Mouse (Mus musculus) G1E (cell line): ENCODE data around the gene Pum2. TPM values are rescaled to one million over a fixed set of nuclear protein-coding genes. Genes with fewer than 3 reads are reported as not detected.
"Not testable (repeated sequence)": the region's sequence is repeated elsewhere in the genome, so short reads cannot be mapped to it uniquely, and the experiment has no call there.

ENCODE experiments used
- ATAC-seq: 2 replicates; pipeline ENCODE4 v1.8.0; 2016; ENCODE audit warnings: mild to moderate bottlenecking; ENCODE audit not compliant: insufficient number of reproducible peaks, poor library complexity, low FRiP score, severe bottlenecking; ENCODE audit errors: extremely low read depth
- DNase-seq: peaks from one replicate; pipeline ENCODE4 v3.0.0; 2012; ENCODE audit warnings: low spot score
- H3K27me3 ChIP-seq: 2 replicates; pipeline ENCODE4 v1.6.1; 2012; ENCODE audit warnings: mild to moderate bottlenecking, low read length, inconsistent platforms; ENCODE audit not compliant: insufficient read depth
- H3K36me3 ChIP-seq: replicated peaks from 2 replicates; pipeline ENCODE3; 2012; ENCODE audit warnings: mild to moderate bottlenecking, inconsistent platforms
- H3K4me1 ChIP-seq: 2 replicates; pipeline ENCODE4 v1.6.1; 2012; ENCODE audit warnings: low read depth, low read length, inconsistent platforms, mixed read lengths; ENCODE audit not compliant: insufficient read depth
- H3K4me3 ChIP-seq: 2 replicates; pipeline ENCODE4 v1.5.1; 2012; ENCODE audit warnings: low read depth, mild to moderate bottlenecking, inconsistent platforms, low read length, moderate library complexity, mixed read lengths
- H3K9me3 ChIP-seq: replicated peaks from 2 replicates; pipeline ENCODE4 v1.6.1; 2012; ENCODE audit warnings: inconsistent platforms
- CTCF ChIP-seq: IDR thresholded peaks from 2 replicates; pipeline ENCODE4 v1.5.1; 2012; ENCODE audit warnings: low read depth, low read length, inconsistent platforms, mixed read lengths
- GATA1 ChIP-seq: IDR thresholded peaks from 2 replicates; pipeline ENCODE4 v1.6.1; 2012; ENCODE audit warnings: borderline replicate concordance, low read length, inconsistent platforms, mixed read lengths
- GATA2 ChIP-seq: IDR thresholded peaks from 2 replicates; pipeline ENCODE4 v1.6.1; 2012; ENCODE audit warnings: low read depth, low read length, inconsistent platforms, borderline replicate concordance
- POLR2AphosphoS5 ChIP-seq: IDR thresholded peaks from 2 replicates; pipeline ENCODE4 v1.6.1; 2012; ENCODE audit warnings: low read depth, low read length, inconsistent platforms; ENCODE audit not compliant: insufficient replicate concordance
- TAL1 ChIP-seq: conservative IDR thresholded peaks from 2 replicates; pipeline ENCODE4 v1.6.1; 2012; ENCODE audit warnings: low read depth, low read length, inconsistent platforms, mixed read lengths
- polyA plus RNA-seq: library from polyadenylated mRNA; stranded (reverse); fragments of >175 nt; gene quantifications from 2 replicates; pipeline ENCODE4 v1.2.3, GENCODE M21; 2012
- total RNA-seq, 2 experiments: library from RNA; stranded (forward) in 1 of 2; stranded (reverse) in 1 of 2; fragments of 200-1000 nt in 1 of 2; fragments of >200 nt in 1 of 2; fragmentation: Nextera tagmentation in 1 of 2; gene quantifications; 2 replicates each; pipeline ENCODE4 v1.2.3; 2014 to 2017

Gene Pum2
- total and polyA plus RNA-seq, 3 experiments: 72.9 to 178 (median 172) TPM

- H3K36me3 ChIP-seq: peaks cover 12% of the 10 kb centered on the region
- TF ChIP-seq GATA2 (no peak), POLR2AphosphoS5 (no peak), TAL1 (no peak), CTCF (no peak), GATA1 (no peak)
- H3K4me3 ChIP-seq: peak overlapping the region; percentile 91
- no peaks in the 10 kb centered on the region for H3K27me3 ChIP-seq
- H3K9me3 ChIP-seq: no peaks in the 10 kb centered on the region
- DNase-seq (no peak), ATAC-seq (no peak)
- H3K4me1 ChIP-seq: peaks cover 23% of the 10 kb centered on the region
Measured at GRCm38 (mm10) chr12:8675361-8675760, 1.4 kb downstream of the Pum2 start.

GRCm38 (mm10) chr12:8676341-8676740 is 2.4 kb downstream of the Pum2 start:
- Histone ChIP-seq H3K4me1 (peaks cover 28% of the 10 kb centered on the region), H3K9me3 (no peaks in the 10 kb centered on the region), H3K4me3 (peak overlapping the region; percentile 54; the same call in 1 of the 2 replicates), H3K27me3 (no peaks in the 10 kb centered on the region), H3K36me3 (peaks cover 19% of the 10 kb centered on the region)
- ATAC-seq: no peak
- DNase-seq: no peak
- TF ChIP-seq CTCF (no peak), GATA1 (no peak)

- TF ChIP-seq GATA1: no peak
- TF ChIP-seq TAL1: no peak
- TF ChIP-seq GATA2: no peak
- TF ChIP-seq CTCF: no peak
- TF ChIP-seq POLR2AphosphoS5: no peak
- Histone ChIP-seq H3K27me3 (no peaks in the 10 kb centered on the region), H3K36me3 (peaks cover 26% of the 10 kb centered on the region), H3K9me3 (no peaks in the 10 kb centered on the region), H3K4me3 (no peak overlapping the region), H3K4me1 (peaks cover 36% of the 10 kb centered on the region)
- DNase-seq (no peak), ATAC-seq (no peak)
Measured at GRCm38 (mm10) chr12:8677926-8678325, 4.0 kb downstream of the Pum2 start.

DNA sequence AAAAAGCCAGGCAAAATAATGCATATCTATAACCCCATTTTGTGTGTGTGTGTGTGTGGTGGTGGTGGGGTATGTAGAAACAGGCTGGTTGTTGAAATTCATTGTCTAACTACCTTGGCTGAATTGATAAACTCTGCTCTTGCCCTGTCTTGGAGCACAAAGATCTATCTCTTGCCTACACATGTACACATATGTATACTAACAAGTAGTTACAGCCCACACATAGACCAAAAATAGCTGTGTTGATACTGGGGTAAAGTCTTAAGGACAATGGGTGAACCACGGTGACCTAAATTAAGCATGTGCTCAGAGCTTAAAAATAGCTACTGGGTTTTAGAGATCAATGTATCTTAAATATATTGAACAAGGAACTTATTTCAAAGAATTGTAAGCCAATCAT is 10.3 kb downstream of the Pum2 start:
- ATAC-seq: no peak

DNA sequence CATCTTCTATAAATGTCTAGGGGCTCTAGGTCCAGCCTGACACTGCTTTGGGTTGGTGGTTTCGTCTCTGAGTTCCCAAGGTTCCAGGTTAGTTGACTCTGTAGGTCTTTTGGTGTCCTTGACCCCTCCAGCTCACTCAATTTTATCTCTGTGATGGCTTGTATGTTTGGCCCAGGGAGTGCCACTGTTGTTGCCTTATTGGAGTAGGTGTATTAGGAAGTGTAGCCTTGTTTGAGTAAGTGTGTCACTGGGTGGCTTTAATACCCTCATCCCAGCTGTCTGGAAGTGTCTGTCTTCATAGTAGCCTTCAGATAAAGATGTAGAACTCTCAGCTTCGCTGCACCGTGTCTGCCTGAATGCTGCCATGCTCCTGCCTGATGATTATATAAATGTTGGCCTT is 11.1 kb downstream of the Pum2 start:
- no peak overlapping the region for H3K4me3 ChIP-seq
- H3K27me3 ChIP-seq: no peaks in the 10 kb centered on the region
- no peak for TF ChIP-seq TAL1
- no peak for TF ChIP-seq POLR2AphosphoS5
- no peak for TF ChIP-seq GATA2
- no peak for TF ChIP-seq CTCF
- no peak for TF ChIP-seq GATA1
- ATAC-seq (no peak), DNase-seq (no peak)
- H3K4me1 ChIP-seq: peaks cover 30% of the 10 kb centered on the region
- H3K36me3 ChIP-seq: peaks cover 29% of the 10 kb centered on the region
- no peaks in the 10 kb centered on the region for H3K9me3 ChIP-seq

More for the DNA sequence above, 10.3 kb downstream of the Pum2 start:
- Histone ChIP-seq H3K4me3 (no peak overlapping the region), H3K36me3 (peaks cover 36% of the 10 kb centered on the region), H3K9me3 (no peaks in the 10 kb centered on the region), H3K4me1 (peaks cover 32% of the 10 kb centered on the region), H3K27me3 (no peaks in the 10 kb centered on the region)
- no peak for DNase-seq
- TF ChIP-seq CTCF (no peak), TAL1 (no peak), GATA1 (no peak), POLR2AphosphoS5 (no peak)

DNA sequence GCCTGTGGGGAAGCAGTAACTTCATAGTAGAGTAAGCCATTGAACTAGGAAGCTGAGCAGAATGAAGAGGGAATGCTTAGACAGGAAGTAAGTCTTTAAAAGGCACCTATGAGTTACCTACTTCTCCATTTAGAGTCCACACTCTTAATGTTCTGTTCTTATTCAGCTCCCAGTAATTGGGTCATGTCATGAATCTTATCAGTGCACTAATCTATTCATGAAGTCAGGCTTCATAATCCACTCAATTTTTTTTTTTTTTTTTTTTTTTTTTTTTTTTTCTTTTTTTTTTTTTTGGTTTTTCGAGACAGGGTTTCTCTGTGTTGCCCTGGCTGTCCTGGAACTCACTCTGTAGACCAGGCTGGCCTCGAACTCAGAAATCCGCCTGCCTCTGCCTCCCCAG is 15.9 kb downstream of the Pum2 start:
- H3K9me3 ChIP-seq, ATAC-seq: not testable (repeated sequence)

GRCm38 (mm10) chr12:8698895-8699294 is 25.0 kb downstream of the Pum2 start:
- H3K27me3 ChIP-seq: no peaks in the 10 kb centered on the region
- H3K36me3 ChIP-seq: peaks cover 43% of the 10 kb centered on the region
- ATAC-seq: peak; percentile 28; the same call in 1 of the 2 replicates
- no peak for DNase-seq
- H3K9me3 ChIP-seq: no peaks in the 10 kb centered on the region
- TF ChIP-seq TAL1 (no peak), CTCF (peak; percentile 49)
- H3K4me1 ChIP-seq: peaks cover 11% of the 10 kb centered on the region
- H3K4me3 ChIP-seq: no peak overlapping the region

More for the DNA sequence above, 15.9 kb downstream of the Pum2 start:
- H3K4me3 ChIP-seq, DNase-seq, H3K27me3 ChIP-seq: not testable (repeated sequence)
- Histone ChIP-seq H3K4me1 (peaks cover 18% of the 10 kb centered on the region), H3K36me3 (peaks cover 29% of the 10 kb centered on the region)
